In genomic region chr12:8519431-8520160, GRCm38 (mm10) we compare ENCODE assay signal across 12 mouse cellular contexts. TPM values are rescaled to one million over a fixed set of nuclear protein-coding genes. Genes with fewer than 3 reads are reported as not detected.
DNase-seq lines count a peak whose midpoint lies in the region; ATAC-seq and TF ChIP-seq lines count a peak whose summit lies in the region.
"Had no signal": no experiment of that assay in that cellular context is flagged by ENCODE, and none has a peak within 500 bp of the region (broad histone marks: within the 10 kb centered on the region; RNA-seq: fewer than 3 reads in every experiment).

No protein-coding gene starts in this region.

- intact Hi-C loops in heart, postnatal 10 days (cut with DNase I) = loop anchor here (2.0 kb wide), 1 partner anchor 27 kb away; no protein-coding TSS in a partner anchor

- no peak for TF ChIP-seq CTCF in intestine, postnatal 0 days (IDR thresholded peaks at IDR 0.05; ENCODE audit: low read depth)
- no peak for TF ChIP-seq CTCF in Patski (IDR thresholded peaks at IDR 0.05)

- peak overlapping the region; percentile 21; the same call in 1 of the 2 replicates for H3K27ac ChIP-seq in intestine, postnatal 0 days (ENCODE audit: low read depth, low read length)
- H3K27ac ChIP-seq in intestine, embryonic 15.5 days = no peak overlapping the region

- H3K4me1 ChIP-seq in intestine, postnatal 0 days (replicated peaks; ENCODE audit: control insufficient read depth, insufficient read depth, low read length) = no peaks in the 10 kb centered on the region; the same call in 1 of the 2 replicates
- 0 out of 2 replicates have a peak, but pooled peaks cover 3% of the 10 kb centered on the region for H3K4me1 ChIP-seq in intestine, embryonic 15.5 days (replicated peaks)

- no peak for ATAC-seq in intestine, postnatal 0 days
- no peak for ATAC-seq in intestine, embryonic 15.5 days
- ATAC-seq in Patski = peak; percentile 53

- in situ Hi-C loops in Patski (cut with MboI; ENCODE audit: low pct_unique_long_range_greater_than_20kb) = no loop called here

- WGBS in intestine, postnatal 0 days = 61% methylated on average over 12 of the region's 12 CpGs
- 67% methylated on average over 11 of the region's 12 CpGs for WGBS in intestine, embryonic 15.5 days

- CTCF ChIA-PET in Patski (lab: Charles Lee) = no interaction called here

- no peaks in the 10 kb centered on the region; the same call in 1 of the 2 replicates for H3K36me3 ChIP-seq in intestine, postnatal 0 days (ENCODE audit: control insufficient read depth, insufficient read depth)
- no peaks in the 10 kb centered on the region for H3K36me3 ChIP-seq in intestine, embryonic 15.5 days

- no peaks in the 10 kb centered on the region for H3K9me3 ChIP-seq in intestine, postnatal 0 days (ENCODE audit: control insufficient read depth)
- H3K9me3 ChIP-seq in intestine, embryonic 15.5 days = no peaks in the 10 kb centered on the region

- peak; percentile 20 to 47 for DNase-seq in B cell, adult 2 months
- DNase-seq in Patski (ENCODE audit: low read depth, low spot score) = no peak
- DNase-seq in heart, postnatal 10 days = peak; percentile 27 to 41
- no peak for DNase-seq in urinary bladder, adult 2 months (ENCODE audit: low spot score)
- no peak for DNase-seq in frontal cortex, adult 2 months (ENCODE audit: extremely low spot score in 1 of 2, low spot score in 1 of 2)
- DNase-seq in adrenal gland, postnatal 36 days = no peak
- DNase-seq: gastrocnemius, postnatal 25 days; kidney, adult 8-10 months; right cerebral cortex, postnatal 25 days had no signal

- no peak overlapping the region for H3K9ac ChIP-seq in intestine, postnatal 0 days (ENCODE audit: low read depth, low read length)
- no peak overlapping the region for H3K9ac ChIP-seq in intestine, embryonic 15.5 days

- H3K4me3 ChIP-seq in intestine, postnatal 0 days (ENCODE audit: low read depth, low read length) = no peak overlapping the region
- no peak overlapping the region for H3K4me3 ChIP-seq in intestine, embryonic 15.5 days (replicated peaks)
- H3K4me3 ChIP-seq: myocyte had no signal

- no peaks in the 10 kb centered on the region for H3K27me3 ChIP-seq in intestine, postnatal 0 days (replicated peaks; ENCODE audit: control insufficient read depth, insufficient read depth, low read length)
- no peaks in the 10 kb centered on the region for H3K27me3 ChIP-seq in intestine, embryonic 15.5 days (replicated peaks)
- H3K27me3 ChIP-seq in Patski = no peaks in the 10 kb centered on the region

- POLR2A ChIA-PET in Patski (lab: Charles Lee) = no interaction called here

- no peak overlapping the region for H3K4me2 ChIP-seq in intestine, postnatal 0 days (replicated peaks; ENCODE audit: low read depth)
- H3K4me2 ChIP-seq in intestine, embryonic 15.5 days (replicated peaks) = no peak overlapping the region

RNA-seq across cellular contexts. Expression of gene Rhob, which starts 19.8 kb away (rescaled TPM):
- 28.8 and 29.7 TPM in 2 replicates for polyA plus RNA-seq in intestine, postnatal 0 days (2015; fragmentation: Nextera tagmentation; extraction: Ambion mirVana)
- polyA plus RNA-seq in intestine, embryonic 15.5 days (2015; fragmentation: Nextera tagmentation; extraction: Ambion mirVana) = 32.2 and 32.4 TPM in 2 replicates
- polyA plus RNA-seq in Patski (2021) = 217 TPM
- total RNA-seq in heart, postnatal 10 days (2021) = 100 to 1,000 TPM; 167 to 177 TPM
- 189 and 223 TPM in 2 replicates for polyA plus RNA-seq in urinary bladder, adult 2 months (2012; rRNA removed)
- polyA plus RNA-seq in frontal cortex, adult 2 months (2012; rRNA removed) = 285 and 316 TPM in 2 replicates
- total RNA-seq in adrenal gland, postnatal 36 days (2021) = 100 to 1,000 TPM; 199 to 285 TPM

Comparison
In these comparisons a context has a peak if more than half of its experiments do, and no peak if none do; other contexts are left out.
1. DNase-seq: peak in B cell, adult 2 months (2 of 2) and heart, postnatal 10 days (2 of 2); none in Patski (single experiment), urinary bladder, adult 2 months (single experiment), frontal cortex, adult 2 months (0 of 2) and adrenal gland, postnatal 36 days (0 of 2).